Mouse (Mus musculus): Measurements from ENCODE around the gene Thsd7b. TPM values are rescaled to one million over a fixed set of nuclear protein-coding genes. Genes with fewer than 3 reads are reported as not detected.
"Not testable (repeated sequence)": the region's sequence is repeated elsewhere in the genome, so short reads cannot be mapped to it uniquely, and the experiment has no call there.

The Thsd7b gene
- total and polyA plus RNA-seq, 2 experiments from 2014 or later: 8.0 to 19.9 TPM

GRCm38 (mm10) chr1:129943116-129943515 is 670.0 kb downstream of the Thsd7b start:
- no peak for ATAC-seq

GRCm38 (mm10) chr1:129947026-129947425 is 673.9 kb downstream of the Thsd7b start:
- Histone ChIP-seq H3K27me3 (ENCODE audit: insufficient read depth, low read length) (no peaks in the 10 kb centered on the region), H3K9me3 (ENCODE audit: low read length) (no peaks in the 10 kb centered on the region), H3K4me2 (ENCODE audit: low read depth) (no peak overlapping the region), H3K36me3 (ENCODE audit: insufficient read depth) (no peaks in the 10 kb centered on the region), H3K4me1 (ENCODE audit: insufficient read depth) (no peaks in the 10 kb centered on the region), H3K27ac (ENCODE audit: low read depth, low read length) (no peak overlapping the region), H3K4me3 (ENCODE audit: low read depth, low read length) (no peak overlapping the region), H3K9ac (no peak overlapping the region)
- WGBS: 54% methylated on average over 4 of the region's 4 CpGs
- DNase-seq (no peak), ATAC-seq (no peak)
- no peak for TF ChIP-seq CTCF (IDR thresholded peaks at IDR 0.05; ENCODE audit: low read depth)

More at GRCm38 (mm10) chr1:129943116-129943515, 670.0 kb downstream of the Thsd7b start:
- H3K9me3 ChIP-seq (ENCODE audit: low read length): no peaks in the 10 kb centered on the region
- no peak overlapping the region for H3K4me3 ChIP-seq (ENCODE audit: low read depth, low read length)
- H3K36me3 ChIP-seq (ENCODE audit: insufficient read depth): no peaks in the 10 kb centered on the region
- no peak for DNase-seq
- no peak for TF ChIP-seq CTCF (IDR thresholded peaks at IDR 0.05; ENCODE audit: low read depth)
- H3K27me3 ChIP-seq (ENCODE audit: insufficient read depth, low read length): no peaks in the 10 kb centered on the region
- no peak overlapping the region for H3K9ac ChIP-seq
- H3K27ac ChIP-seq (ENCODE audit: low read depth, low read length): no peak overlapping the region
- H3K4me2 ChIP-seq (ENCODE audit: low read depth): no peak overlapping the region
- WGBS: 54% methylated on average over 9 of the region's 9 CpGs
- H3K4me1 ChIP-seq (ENCODE audit: insufficient read depth): no peaks in the 10 kb centered on the region

DNA sequence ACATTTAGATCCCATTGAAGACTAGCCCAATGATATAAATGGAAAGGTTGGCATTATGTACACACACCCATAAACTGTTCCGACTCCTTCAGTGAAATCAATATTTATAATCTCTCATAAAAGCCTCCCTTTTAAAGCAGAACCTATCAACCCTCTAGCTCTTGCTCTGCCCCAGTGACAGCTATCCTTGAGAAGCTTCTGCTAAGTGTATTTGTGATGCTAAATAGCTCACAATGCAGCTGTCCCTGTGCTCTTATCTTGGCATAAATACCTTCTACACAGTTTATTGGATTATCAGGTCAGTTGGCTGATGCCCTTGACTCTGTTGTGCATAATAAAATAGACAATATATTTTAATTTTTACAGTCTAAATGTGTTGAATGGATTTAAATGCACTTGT is 682.4 kb downstream of the Thsd7b start:
- H3K36me3 ChIP-seq (ENCODE audit: insufficient read depth): no peaks in the 10 kb centered on the region
- no peak overlapping the region for H3K27ac ChIP-seq (ENCODE audit: low read depth, low read length)
- WGBS: 35% methylated on average over 1 of the region's 1 CpGs
- no peaks in the 10 kb centered on the region for H3K4me1 ChIP-seq (ENCODE audit: insufficient read depth)
- no peak overlapping the region for H3K4me3 ChIP-seq (ENCODE audit: low read depth, low read length)
- no peak overlapping the region for H3K4me2 ChIP-seq (ENCODE audit: low read depth)
- TF ChIP-seq CTCF (IDR thresholded peaks at IDR 0.05; ENCODE audit: low read depth): no peak
- H3K27me3 ChIP-seq (ENCODE audit: insufficient read depth, low read length): no peaks in the 10 kb centered on the region
- no peak overlapping the region for H3K9ac ChIP-seq
- no peak for DNase-seq
- ATAC-seq: no peak
- no peaks in the 10 kb centered on the region for H3K9me3 ChIP-seq (ENCODE audit: low read length)

DNA sequence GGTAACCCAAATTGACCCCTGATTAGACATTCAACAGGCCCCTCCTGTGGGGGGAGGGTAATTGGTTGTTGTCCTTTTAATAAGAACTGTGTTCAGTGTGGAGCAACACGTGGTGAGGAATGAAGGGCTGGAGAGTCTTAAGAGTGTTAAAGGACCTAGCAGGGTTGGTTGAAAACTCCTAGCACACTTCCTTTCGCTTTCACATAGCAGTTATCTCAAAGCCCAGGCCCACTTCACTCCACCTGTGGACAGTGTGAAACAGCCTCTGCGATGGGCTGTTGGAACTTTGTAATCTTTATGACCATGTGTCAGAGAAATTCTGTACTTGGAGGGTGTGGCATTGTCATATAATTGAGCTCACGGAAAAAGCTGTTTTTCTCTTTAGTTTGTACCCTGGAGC is 683.5 kb downstream of the Thsd7b start:
- Histone ChIP-seq H3K4me3 (ENCODE audit: low read depth, low read length) (no peak overlapping the region), H3K9me3 (ENCODE audit: low read length) (no peaks in the 10 kb centered on the region), H3K27ac (ENCODE audit: low read depth, low read length) (no peak overlapping the region), H3K4me1 (ENCODE audit: insufficient read depth) (no peaks in the 10 kb centered on the region), H3K4me2 (ENCODE audit: low read depth) (no peak overlapping the region), H3K27me3 (ENCODE audit: insufficient read depth, low read length) (no peaks in the 10 kb centered on the region), H3K36me3 (ENCODE audit: insufficient read depth) (no peaks in the 10 kb centered on the region), H3K9ac (no peak overlapping the region)
- DNase-seq (no peak), ATAC-seq (no peak)
- 62% methylated on average over 4 of the region's 4 CpGs for WGBS
- TF ChIP-seq CTCF (IDR thresholded peaks at IDR 0.05; ENCODE audit: low read depth): no peak

DNA sequence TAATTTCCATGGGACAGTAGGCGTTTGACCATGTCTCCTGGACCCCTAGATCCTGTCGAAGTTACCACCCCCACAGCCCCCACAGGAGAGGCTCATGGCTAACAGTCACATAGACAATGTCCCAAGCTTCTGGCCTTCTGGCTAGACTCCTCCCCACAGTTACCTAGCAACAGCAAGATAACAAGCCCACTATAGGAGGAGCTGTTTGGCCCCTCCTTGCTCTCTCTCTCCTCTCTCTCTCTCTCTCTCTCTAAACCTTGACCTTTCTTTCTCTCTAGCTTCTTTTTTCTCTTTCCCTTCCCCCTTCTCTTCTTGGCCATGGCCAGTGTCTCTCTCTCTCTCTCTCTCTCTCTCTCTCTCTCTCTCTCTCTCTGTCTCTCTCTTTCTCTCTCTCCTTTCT is 686.2 kb downstream of the Thsd7b start:
- not testable (repeated sequence) for H3K27me3 ChIP-seq (ENCODE audit: insufficient read depth, low read length); H3K36me3 ChIP-seq (ENCODE audit: insufficient read depth); DNase-seq; H3K4me1 ChIP-seq (ENCODE audit: insufficient read depth); ATAC-seq; H3K9ac ChIP-seq; H3K4me3 ChIP-seq (ENCODE audit: low read depth, low read length); H3K9me3 ChIP-seq (ENCODE audit: low read length); H3K4me2 ChIP-seq (ENCODE audit: low read depth); H3K27ac ChIP-seq (ENCODE audit: low read depth, low read length)
- 55% methylated on average over 2 of the region's 2 CpGs for WGBS

GRCm38 (mm10) chr1:129963166-129963565 is 690.1 kb downstream of the Thsd7b start:
- H3K27me3 ChIP-seq (ENCODE audit: insufficient read depth, low read length): no peaks in the 10 kb centered on the region
- TF ChIP-seq CTCF (IDR thresholded peaks at IDR 0.05; ENCODE audit: low read depth): no peak
- 86% methylated on average over 2 of the region's 2 CpGs for WGBS
- ATAC-seq (no peak), DNase-seq (no peak)
- H3K9ac ChIP-seq: no peak overlapping the region
- H3K9me3 ChIP-seq (ENCODE audit: low read length): no peaks in the 10 kb centered on the region
- H3K27ac ChIP-seq (ENCODE audit: low read depth, low read length): no peak overlapping the region
- no peak overlapping the region for H3K4me3 ChIP-seq (ENCODE audit: low read depth, low read length)
- H3K36me3 ChIP-seq (ENCODE audit: insufficient read depth): no peaks in the 10 kb centered on the region
- no peak overlapping the region for H3K4me2 ChIP-seq (ENCODE audit: low read depth)
- no peaks in the 10 kb centered on the region for H3K4me1 ChIP-seq (ENCODE audit: insufficient read depth)

DNA sequence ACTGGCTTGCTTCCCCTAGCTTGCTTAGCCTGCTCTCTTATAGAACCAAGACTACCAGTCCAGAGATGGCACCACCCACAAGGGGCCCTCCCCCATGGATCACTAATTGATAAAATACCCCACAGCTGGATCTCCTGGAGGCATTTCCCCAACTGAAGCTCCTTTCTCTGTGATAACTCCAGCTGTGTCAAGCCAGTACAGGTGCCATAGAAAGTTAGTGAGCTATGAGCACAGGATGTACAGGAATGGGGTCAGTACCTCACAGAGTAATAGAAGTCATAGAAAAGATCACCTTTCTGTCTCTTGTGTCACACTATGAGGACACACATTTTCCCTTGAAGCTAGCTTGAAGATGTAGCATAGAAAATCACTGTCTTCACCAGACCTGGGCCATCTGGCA is 716.1 kb downstream of the Thsd7b start:
- H3K9ac ChIP-seq; H3K27me3 ChIP-seq (ENCODE audit: insufficient read depth, low read length); ATAC-seq; H3K4me1 ChIP-seq (ENCODE audit: insufficient read depth); H3K4me3 ChIP-seq (ENCODE audit: low read depth, low read length); H3K9me3 ChIP-seq (ENCODE audit: low read length); H3K27ac ChIP-seq (ENCODE audit: low read depth, low read length); H3K36me3 ChIP-seq (ENCODE audit: insufficient read depth); DNase-seq; H3K4me2 ChIP-seq (ENCODE audit: low read depth): not testable (repeated sequence)

GRCm38 (mm10) chr1:129990821-129991220 is 717.7 kb downstream of the Thsd7b start:
- Histone ChIP-seq H3K36me3 (ENCODE audit: insufficient read depth) (no peaks in the 10 kb centered on the region), H3K27ac (ENCODE audit: low read depth, low read length) (no peak overlapping the region), H3K27me3 (ENCODE audit: insufficient read depth, low read length) (no peaks in the 10 kb centered on the region), H3K9ac (no peak overlapping the region), H3K4me2 (ENCODE audit: low read depth) (no peak overlapping the region), H3K4me3 (ENCODE audit: low read depth, low read length) (no peak overlapping the region), H3K4me1 (ENCODE audit: insufficient read depth) (no peaks in the 10 kb centered on the region), H3K9me3 (ENCODE audit: low read length) (no peaks in the 10 kb centered on the region)
- ATAC-seq (no peak), DNase-seq (no peak)
- no peak for TF ChIP-seq CTCF (IDR thresholded peaks at IDR 0.05; ENCODE audit: low read depth)
- WGBS: 84% methylated on average over 2 of the region's 2 CpGs

All from forebrain, postnatal 0 days (tissue).